In the genomic region with DNA sequence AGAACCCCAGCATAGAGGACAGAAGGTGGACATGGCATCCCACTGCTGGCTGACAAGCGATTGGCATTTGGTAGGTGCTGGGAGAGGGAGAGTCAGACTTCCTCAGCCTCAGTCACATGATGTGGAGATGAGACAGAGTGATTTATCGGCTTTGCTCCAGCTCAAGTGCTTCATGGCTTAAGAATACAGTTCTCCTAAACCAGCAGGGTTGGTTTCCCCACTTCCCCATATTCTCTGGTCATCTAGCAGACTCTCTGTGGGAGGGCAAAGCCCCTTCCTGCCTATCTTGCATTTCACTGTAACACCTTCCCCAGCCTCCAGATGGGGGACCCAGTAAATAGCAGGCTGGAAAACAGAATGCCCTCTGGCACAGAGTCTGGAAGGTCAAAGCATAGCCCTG, we compare ENCODE assay signal across 8 mouse cellular contexts.
A peak's percentile ranks its signal among the peaks of the same experiment; 100 is the strongest.
DNase-seq lines count a peak whose midpoint lies in the region; ATAC-seq and TF ChIP-seq lines count a peak whose summit lies in the region.

No protein-coding gene starts in this region.

- H3K4me2 ChIP-seq in forebrain, embryonic 12.5 days, result no peak overlapping the region
- H3K4me2 ChIP-seq in forebrain, postnatal 0 days (ENCODE audit: low read depth), result no peak overlapping the region; the same call in 1 of the 2 replicates
- no peak overlapping the region for H3K4me2 ChIP-seq in hindbrain, embryonic 12.5 days (replicated peaks)
- H3K4me2 ChIP-seq in lung, postnatal 0 days (replicated peaks; ENCODE audit: low read depth, low read length), result peak overlapping the region; percentile 39

- H3K27ac ChIP-seq in forebrain, embryonic 12.5 days, result peak overlapping the region; percentile 61; the same call in 1 of the 2 replicates
- no peak overlapping the region for H3K27ac ChIP-seq in forebrain, postnatal 0 days (ENCODE audit: low read depth, low read length)
- 0 out of 2 replicates have a peak overlapping the region, but pooled peaks have one; percentile 30 for H3K27ac ChIP-seq in hindbrain, embryonic 12.5 days
- 0 out of 2 replicates have a peak overlapping the region, but pooled peaks have one; percentile 1 for H3K27ac ChIP-seq in lung, postnatal 0 days (ENCODE audit: low read length)

- H3K36me3 ChIP-seq in forebrain, embryonic 12.5 days (replicated peaks), result no peaks in the 10 kb centered on the region
- no peaks in the 10 kb centered on the region for H3K36me3 ChIP-seq in forebrain, postnatal 0 days (ENCODE audit: insufficient read depth)
- no peaks in the 10 kb centered on the region for H3K36me3 ChIP-seq in hindbrain, embryonic 12.5 days
- H3K36me3 ChIP-seq in lung, postnatal 0 days (ENCODE audit: insufficient read depth, low read length), result no peaks in the 10 kb centered on the region

- no peak for TF ChIP-seq EP300 in lung, postnatal 0 days (IDR thresholded peaks at IDR 0.05)

- no peaks in the 10 kb centered on the region for H3K27me3 ChIP-seq in forebrain, embryonic 12.5 days
- H3K27me3 ChIP-seq in forebrain, postnatal 0 days (ENCODE audit: insufficient read depth, low read length), result no peaks in the 10 kb centered on the region
- no peaks in the 10 kb centered on the region for H3K27me3 ChIP-seq in hindbrain, embryonic 12.5 days
- no peaks in the 10 kb centered on the region for H3K27me3 ChIP-seq in lung, postnatal 0 days (replicated peaks; ENCODE audit: insufficient read depth, low read length)

- H3K4me3 ChIP-seq in forebrain, embryonic 12.5 days (replicated peaks), result no peak overlapping the region
- no peak overlapping the region for H3K4me3 ChIP-seq in forebrain, postnatal 0 days (ENCODE audit: low read depth, low read length)
- H3K4me3 ChIP-seq in hindbrain, embryonic 12.5 days, result no peak overlapping the region
- no peak overlapping the region for H3K4me3 ChIP-seq in lung, postnatal 0 days (ENCODE audit: low read depth, low read length)

- H3K9me3 ChIP-seq in forebrain, embryonic 12.5 days, result no peaks in the 10 kb centered on the region
- no peaks in the 10 kb centered on the region for H3K9me3 ChIP-seq in forebrain, postnatal 0 days (ENCODE audit: low read length)
- H3K9me3 ChIP-seq in hindbrain, embryonic 12.5 days (replicated peaks), result no peaks in the 10 kb centered on the region
- no peaks in the 10 kb centered on the region for H3K9me3 ChIP-seq in lung, postnatal 0 days (ENCODE audit: low read length)

- ATAC-seq in forebrain, embryonic 12.5 days (ENCODE audit: low FRiP score), result no peak
- no peak for ATAC-seq in forebrain, postnatal 0 days
- ATAC-seq in hindbrain, embryonic 12.5 days (ENCODE audit: low FRiP score), result no peak
- ATAC-seq in lung, postnatal 0 days, result peak; percentile 42

- 71% methylated on average over 2 of the region's 2 CpGs for WGBS in forebrain, embryonic 12.5 days
- WGBS in forebrain, postnatal 0 days, result 57% methylated on average over 2 of the region's 2 CpGs
- 44% methylated on average over 2 of the region's 2 CpGs for WGBS in hindbrain, embryonic 12.5 days
- WGBS in lung, postnatal 0 days, result 23% methylated on average over 2 of the region's 2 CpGs

- no peak for DNase-seq in forebrain, postnatal 0 days
- peak; percentile 65 for DNase-seq in MEL-GATA-1-ER (ENCODE audit: extremely low read depth, low read depth)
- DNase-seq in lung, postnatal 0 days (ENCODE audit: low spot score), result peak; percentile 56
- no peak for DNase-seq in cerebellum, adult 9-11 months
- no peak for DNase-seq in urinary bladder, postnatal 25 days (ENCODE audit: low spot score)
- no peak for DNase-seq in testis, postnatal 10 days (ENCODE audit: low spot score)

- TF ChIP-seq CTCF in forebrain, postnatal 0 days (IDR thresholded peaks at IDR 0.05; ENCODE audit: low read depth), result no peak
- TF ChIP-seq CTCF in lung, postnatal 0 days (IDR thresholded peaks at IDR 0.05), result no peak

- H3K4me1 ChIP-seq in forebrain, embryonic 12.5 days, result peaks cover 26% of the 10 kb centered on the region
- H3K4me1 ChIP-seq in forebrain, postnatal 0 days (ENCODE audit: insufficient read depth), result no peaks in the 10 kb centered on the region
- H3K4me1 ChIP-seq in hindbrain, embryonic 12.5 days, result peaks cover 31% of the 10 kb centered on the region
- 0 out of 2 replicates have a peak, but pooled peaks cover 5% of the 10 kb centered on the region for H3K4me1 ChIP-seq in lung, postnatal 0 days (ENCODE audit: insufficient read depth, low read depth, low read length)

- H3K9ac ChIP-seq in forebrain, embryonic 12.5 days, result no peak overlapping the region
- no peak overlapping the region for H3K9ac ChIP-seq in forebrain, postnatal 0 days
- H3K9ac ChIP-seq in hindbrain, embryonic 12.5 days, result no peak overlapping the region
- no peak overlapping the region for H3K9ac ChIP-seq in lung, postnatal 0 days (replicated peaks; ENCODE audit: low read depth)

Comparison
In these comparisons a context has a peak if more than half of its experiments do, and no peak if none do; other contexts are left out.
1. DNase-seq: peak in MEL-GATA-1-ER (single experiment) and lung, postnatal 0 days (single experiment); none in forebrain, postnatal 0 days (single experiment), cerebellum, adult 9-11 months (single experiment), urinary bladder, postnatal 25 days (single experiment) and testis, postnatal 10 days (single experiment).